Mouse (Mus musculus) left cerebral cortex, adult 18-20 months (tissue): Measurements from ENCODE around the gene Crebrf. TPM values are rescaled to one million over a fixed set of nuclear protein-coding genes. Genes with fewer than 3 reads are reported as not detected.

Source experiments
- DNase-seq, 2 experiments: peaks; one replicate each; pipeline ENCODE4 v3.0.0; 2021 to 2022; ENCODE audit warnings: low spot score in 2 of 2, mixed read lengths in 1 of 2
- total RNA-seq, 2 experiments: library from RNA; stranded (reverse); gene quantifications; 2 replicates each; pipeline ENCODE4 v1.2.3; 2021

Crebrf gene
- total RNA-seq, 2 experiments from 2014 or later = 183 to 191 TPM

- DNase-seq = no peak
These were observed 101.4 kb downstream of the Crebrf start for GRCm38 (mm10) chr17:26816810-26817209.

- DNase-seq = no peak
These were observed 102.3 kb downstream of the Crebrf start for GRCm38 (mm10) chr17:26817776-26818175.

- no peak for DNase-seq
These were observed 110.7 kb downstream of the Crebrf start for GRCm38 (mm10) chr17:26826131-26826530.

Other genes with a start within 250 kb of the Crebrf start
- gene Ergic1, start 154.2 kb upstream of the Crebrf start, total RNA-seq = 100 to 1,000 TPM; 150 to 155 TPM
- 10 to 100 TPM; 60.7 to 61.5 TPM for gene Dusp1, start 153.5 kb upstream of the Crebrf start, total RNA-seq
- 10 to 100 TPM; 41.2 to 43.6 TPM for gene Atp6v0e, start 52.4 kb upstream of the Crebrf start, total RNA-seq
- 10 to 100 TPM; 31.6 to 31.7 TPM for gene Bnip1, start 65.4 kb downstream of the Crebrf start, total RNA-seq
- not detected for gene Nkx2-5, start 129.4 kb downstream of the Crebrf start, total RNA-seq
- 1 to 10 TPM; 3.4 to 3.7 TPM for gene Kifc5b, start 201.4 kb downstream of the Crebrf start, total RNA-seq
- gene Phf1, start 217.4 kb downstream of the Crebrf start, total RNA-seq = 10 to 100 TPM; 39.5 to 46.7 TPM
- 100 to 1,000 TPM in 1 of 2 experiments, 10 to 100 TPM in 1; 97.8 to 103 TPM for gene Cuta, start 223.9 kb downstream of the Crebrf start, total RNA-seq
- 100 to 1,000 TPM; 348 to 362 TPM for gene Syngap1, start 225.6 kb downstream of the Crebrf start, total RNA-seq